In the genomic region with DNA sequence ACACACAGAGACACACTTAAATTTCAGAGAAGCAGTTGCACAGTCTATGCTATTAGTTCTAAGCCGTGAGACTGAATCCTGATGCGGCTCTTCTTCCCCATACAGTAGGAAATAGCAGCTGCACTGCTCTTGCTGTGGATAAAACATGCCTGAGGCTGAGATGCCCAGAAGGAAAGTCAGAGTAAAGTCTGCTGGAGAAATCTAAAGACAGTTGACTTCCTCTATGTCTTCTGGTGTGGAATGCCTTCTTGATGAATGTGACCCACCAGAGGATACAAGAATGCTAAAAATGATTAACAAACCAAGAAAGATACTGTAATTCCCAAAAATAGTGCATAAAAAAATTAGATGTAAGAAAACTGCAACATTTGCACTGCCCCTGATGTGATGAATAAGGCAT, we compare ENCODE assay signal across 26 mouse cellular contexts. TPM values are rescaled to one million over a fixed set of nuclear protein-coding genes. Genes with fewer than 3 reads are reported as not detected.
DNase-seq lines count a peak whose midpoint lies in the region; ATAC-seq and TF ChIP-seq lines count a peak whose summit lies in the region.
"Had no signal": no experiment of that assay in that cellular context is flagged by ENCODE, and none has a peak within 500 bp of the region (broad histone marks: within the 10 kb centered on the region; RNA-seq: fewer than 3 reads in every experiment).

No protein-coding gene starts in this region.

- TF ChIP-seq CTCF in embryonic fibroblast, embryonic 13.5 days (IDR thresholded peaks at IDR 0.05; ENCODE audit: borderline replicate concordance, insufficient read depth, low read length), result no peak
- TF ChIP-seq CTCF in heart, adult 2 months (IDR thresholded peaks at IDR 0.05), result no peak

- peaks cover 17% of the 10 kb centered on the region for H3K79me2 ChIP-seq in heart, adult 2 months (replicated peaks; ENCODE audit: control insufficient read depth, insufficient read depth, low read length)

- no peak overlapping the region for H3K9ac ChIP-seq in midbrain, embryonic 11.5 days (ENCODE audit: low read length)
- no peak overlapping the region for H3K9ac ChIP-seq in midbrain, embryonic 15.5 days
- H3K9ac ChIP-seq in heart, adult 2 months (ENCODE audit: low read depth, low read length), result no peak overlapping the region
- H3K9ac ChIP-seq: embryonic facial prominence, embryonic 12.5 days; forebrain, embryonic 12.5 days had no signal

- TF ChIP-seq EP300 in heart, adult 2 months (IDR thresholded peaks at IDR 0.05; ENCODE audit: insufficient read depth, low read depth, low read length), result no peak

- no peak for ATAC-seq in midbrain, embryonic 11.5 days (ENCODE audit: low FRiP score)
- no peak for ATAC-seq in midbrain, embryonic 15.5 days (replicated peaks)
- ATAC-seq: activated CD4-positive, CD25-positive, alpha-beta regulatory T cell, adult 4 months; CD4-positive, CD25-positive, alpha-beta regulatory T cell, adult 4 months; forebrain, embryonic 14.5 days; forebrain, embryonic 16.5 days had no signal

- 92% methylated on average over 2 of the region's 2 CpGs for WGBS in midbrain, embryonic 11.5 days
- WGBS in midbrain, embryonic 15.5 days, result 83% methylated on average over 2 of the region's 2 CpGs
- WGBS in heart, adult 2 months, result 81% methylated on average over 2 of the region's 2 CpGs

- no peak for TF ChIP-seq POLR2A in embryonic fibroblast, embryonic 13.5 days (IDR thresholded peaks at IDR 0.05; ENCODE audit: low read depth, low read length)
- TF ChIP-seq POLR2A in heart, adult 2 months (IDR thresholded peaks at IDR 0.05; ENCODE audit: insufficient read depth, low read depth, low read length), result no peak

- intact Hi-C loops in heart, adult 2 months (cut with DNase I), result no loop called here

- no peaks in the 10 kb centered on the region for H3K27me3 ChIP-seq in midbrain, embryonic 11.5 days (ENCODE audit: control insufficient read depth, insufficient read depth, low read length)
- no peaks in the 10 kb centered on the region for H3K27me3 ChIP-seq in midbrain, embryonic 15.5 days (replicated peaks)
- no peaks in the 10 kb centered on the region for H3K27me3 ChIP-seq in heart, adult 2 months (ENCODE audit: control insufficient read depth, insufficient read depth, low read length)
- H3K27me3 ChIP-seq: CH12.LX; embryonic facial prominence, embryonic 12.5 days; forebrain, embryonic 12.5 days had no signal

- H3K4me2 ChIP-seq in midbrain, embryonic 11.5 days, result no peak overlapping the region
- no peak overlapping the region for H3K4me2 ChIP-seq in midbrain, embryonic 15.5 days
- H3K4me2 ChIP-seq: embryonic facial prominence, embryonic 12.5 days; forebrain, embryonic 12.5 days had no signal

- no peaks in the 10 kb centered on the region for H3K36me3 ChIP-seq in midbrain, embryonic 11.5 days (ENCODE audit: control insufficient read depth, insufficient read depth, low read length)
- H3K36me3 ChIP-seq in midbrain, embryonic 15.5 days (replicated peaks), result no peaks in the 10 kb centered on the region
- peaks cover 3% of the 10 kb centered on the region for H3K36me3 ChIP-seq in heart, adult 2 months (ENCODE audit: control insufficient read depth, insufficient read depth, low read length)

- H3K27ac ChIP-seq in midbrain, embryonic 11.5 days (ENCODE audit: low read depth, low read length), result no peak overlapping the region
- H3K27ac ChIP-seq in midbrain, embryonic 15.5 days, result no peak overlapping the region
- peak overlapping the region; percentile 94 for H3K27ac ChIP-seq in embryonic fibroblast, embryonic 13.5 days (ENCODE audit: insufficient read depth, low read length)
- H3K27ac ChIP-seq in heart, adult 2 months, result no peak overlapping the region
- H3K27ac ChIP-seq: embryonic facial prominence, embryonic 10.5 days; embryonic facial prominence, embryonic 12.5 days; forebrain, embryonic 10.5 days; forebrain, embryonic 12.5 days had no signal

- H3K4me3 ChIP-seq in midbrain, embryonic 11.5 days (ENCODE audit: low read depth, low read length), result no peak overlapping the region
- H3K4me3 ChIP-seq in midbrain, embryonic 15.5 days, result no peak overlapping the region
- no peak overlapping the region for H3K4me3 ChIP-seq in embryonic fibroblast, embryonic 13.5 days (ENCODE audit: insufficient read depth, low read length)
- no peak overlapping the region for H3K4me3 ChIP-seq in heart, adult 2 months
- H3K4me3 ChIP-seq: embryonic facial prominence, embryonic 10.5 days; embryonic facial prominence, embryonic 12.5 days; erythroblast, embryonic 14.5 days; forebrain, embryonic 10.5 days; forebrain, embryonic 12.5 days had no signal

- no peaks in the 10 kb centered on the region for H3K9me3 ChIP-seq in midbrain, embryonic 11.5 days (ENCODE audit: control insufficient read depth, low read length)
- no peaks in the 10 kb centered on the region for H3K9me3 ChIP-seq in midbrain, embryonic 15.5 days
- H3K9me3 ChIP-seq: embryonic facial prominence, embryonic 10.5 days; embryonic facial prominence, embryonic 12.5 days; forebrain, embryonic 10.5 days; forebrain, embryonic 12.5 days; G1E had no signal

- no peaks in the 10 kb centered on the region for H3K4me1 ChIP-seq in midbrain, embryonic 11.5 days (ENCODE audit: control insufficient read depth, insufficient read depth, low read length)
- H3K4me1 ChIP-seq in midbrain, embryonic 15.5 days, result peaks cover 14% of the 10 kb centered on the region
- H3K4me1 ChIP-seq in embryonic fibroblast, embryonic 13.5 days (ENCODE audit: control insufficient read depth, insufficient read depth, low read length), result peaks cover 32% of the 10 kb centered on the region
- peaks cover 4% of the 10 kb centered on the region; the same call in 1 of the 2 replicates for H3K4me1 ChIP-seq in heart, adult 2 months (ENCODE audit: control insufficient read depth, insufficient read depth, low read length)
- H3K4me1 ChIP-seq: embryonic facial prominence, embryonic 10.5 days; forebrain, embryonic 10.5 days had no signal

- DNase-seq in midbrain, embryonic 11.5 days (ENCODE audit: low spot score, missing footprints), result peak; percentile 35
- peak; percentile 39 for DNase-seq in NIH3T3 (ENCODE audit: low read depth)
- DNase-seq in right cerebral cortex, adult 18-20 months, result no peak
- DNase-seq in heart, adult 2 months, result no peak
- DNase-seq: adrenal gland, adult 8-10 months; adrenal gland, postnatal 14 days; adrenal gland, postnatal 36 days; B cell, adult 2 months; cerebellum, adult 11-12 months; cerebellum, adult 2 months; cerebellum, adult 9-10 months; cerebellum, postnatal 10 days; cerebellum, postnatal 25 days had no signal

RNA-seq across cellular contexts. Expression of a gene that starts 20.1 kb away (rescaled TPM):
- 95.8 and 96.5 TPM in 2 replicates for polyA plus RNA-seq in midbrain, embryonic 11.5 days (2014; fragmentation: Nextera tagmentation; extraction: Ambion mirVana)
- polyA plus RNA-seq in midbrain, embryonic 15.5 days (2015; fragmentation: Nextera tagmentation; extraction: Ambion mirVana), result 108 and 117 TPM in 2 replicates
- 58.6 and 65.5 TPM in 2 replicates for polyA plus RNA-seq in embryonic fibroblast, embryonic 13.5 days (2011; ENCODE audit: insufficient read length, low read depth, missing spikeins)
- total RNA-seq in heart, adult 2 months (2021), result 10 to 100 TPM; 29.8 to 33.2 TPM
- polyA plus RNA-seq in heart, adult 2 months (2012; rRNA removed), result 27.0 and 47.8 TPM in 2 replicates

RNA-seq across cellular contexts. Expression of a gene that starts 35.8 kb away (rescaled TPM):
- 11.3 and 11.6 TPM in 2 replicates for polyA plus RNA-seq in midbrain, embryonic 11.5 days (2014; fragmentation: Nextera tagmentation; extraction: Ambion mirVana)
- polyA plus RNA-seq in midbrain, embryonic 15.5 days (2015; fragmentation: Nextera tagmentation; extraction: Ambion mirVana), result 33.5 and 35.7 TPM in 2 replicates
- polyA plus RNA-seq in embryonic fibroblast, embryonic 13.5 days (2011; ENCODE audit: insufficient read length, low read depth, missing spikeins), result 13.2 and 15.2 TPM in 2 replicates
- 1 to 10 TPM; 4.5 to 5.7 TPM for total RNA-seq in heart, adult 2 months (2021)
- 21.8 and 27.1 TPM in 2 replicates for polyA plus RNA-seq in heart, adult 2 months (2012; rRNA removed)

RNA-seq across cellular contexts. Expression of a gene that starts 50.3 kb away (rescaled TPM):
- polyA plus RNA-seq in midbrain, embryonic 11.5 days (2014; fragmentation: Nextera tagmentation; extraction: Ambion mirVana), result 32.9 and 33.7 TPM in 2 replicates
- polyA plus RNA-seq in midbrain, embryonic 15.5 days (2015; fragmentation: Nextera tagmentation; extraction: Ambion mirVana), result 24.3 and 25.3 TPM in 2 replicates
- 24.7 and 28.7 TPM in 2 replicates for polyA plus RNA-seq in embryonic fibroblast, embryonic 13.5 days (2011; ENCODE audit: insufficient read length, low read depth, missing spikeins)
- 10 to 100 TPM; 16.7 to 17.5 TPM for total RNA-seq in heart, adult 2 months (2021)
- 6.4 and 10.0 TPM in 2 replicates for polyA plus RNA-seq in heart, adult 2 months (2012; rRNA removed)

Comparison
In these comparisons a context has a peak if more than half of its experiments do, and no peak if none do; other contexts are left out.
1. DNase-seq: peak in midbrain, embryonic 11.5 days (single experiment) and NIH3T3 (single experiment); none in right cerebral cortex, adult 18-20 months (single experiment) and heart, adult 2 months (0 of 2).